Mouse (Mus musculus): ENCODE data around the gene Arl8a.

DNA sequence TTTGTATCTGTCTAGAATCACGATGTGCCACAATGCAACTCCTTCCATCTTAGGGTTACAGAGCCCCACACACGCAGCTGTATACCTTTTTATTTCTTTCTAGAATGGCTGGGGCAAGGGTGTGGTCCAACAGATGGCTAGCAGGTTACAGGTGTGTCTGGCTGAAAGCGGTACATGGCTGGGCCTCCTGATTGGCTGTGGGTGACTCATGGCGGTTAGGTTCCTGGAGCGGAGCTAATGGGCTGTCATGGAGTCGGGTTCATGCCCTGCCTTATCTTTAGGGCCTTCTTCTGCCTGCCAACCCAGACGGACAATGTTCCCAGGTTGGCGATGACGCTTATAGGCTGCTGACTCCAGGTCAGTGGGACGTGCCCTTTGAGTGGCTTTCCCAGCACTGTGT is 34.2 kb downstream of the Arl8a start:
- TF ChIP-seq POLR2A (IDR thresholded peaks at IDR 0.05; ENCODE audit: insufficient read depth, low read depth, low read length): no peak
- no peak for TF ChIP-seq CTCF (IDR thresholded peaks at IDR 0.05)
